Mouse (Mus musculus): Measurements from ENCODE around the gene Ahcyl1. TPM values are rescaled to one million over a fixed set of nuclear protein-coding genes. Genes with fewer than 3 reads are reported as not detected.

Gene Ahcyl1
- total and polyA plus RNA-seq, 3 experiments: 21.4 to 146 (median 54.9) TPM

DNA sequence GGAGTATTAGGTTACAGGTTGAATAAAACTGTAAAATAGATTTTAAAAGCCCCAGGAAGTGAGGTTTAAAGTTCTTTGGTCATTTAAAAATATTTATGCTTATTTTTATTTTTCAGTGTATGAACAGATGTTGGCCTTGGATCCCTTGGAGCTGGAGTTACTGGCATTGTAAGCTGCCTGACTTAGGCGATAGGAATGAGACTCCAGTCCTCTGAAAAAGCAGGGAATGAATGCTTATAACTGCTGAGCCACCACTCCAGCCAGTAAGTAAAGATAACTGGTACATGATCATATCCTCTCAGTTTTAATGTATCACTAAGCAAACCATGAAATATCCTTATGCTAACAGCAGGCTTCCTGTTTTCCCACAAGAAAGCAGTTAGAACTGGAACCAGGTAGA, 8.1 kb downstream of the Ahcyl1 start:
- H3K36me3 ChIP-seq (replicated peaks): peaks cover 37% of the 10 kb centered on the region

DNA sequence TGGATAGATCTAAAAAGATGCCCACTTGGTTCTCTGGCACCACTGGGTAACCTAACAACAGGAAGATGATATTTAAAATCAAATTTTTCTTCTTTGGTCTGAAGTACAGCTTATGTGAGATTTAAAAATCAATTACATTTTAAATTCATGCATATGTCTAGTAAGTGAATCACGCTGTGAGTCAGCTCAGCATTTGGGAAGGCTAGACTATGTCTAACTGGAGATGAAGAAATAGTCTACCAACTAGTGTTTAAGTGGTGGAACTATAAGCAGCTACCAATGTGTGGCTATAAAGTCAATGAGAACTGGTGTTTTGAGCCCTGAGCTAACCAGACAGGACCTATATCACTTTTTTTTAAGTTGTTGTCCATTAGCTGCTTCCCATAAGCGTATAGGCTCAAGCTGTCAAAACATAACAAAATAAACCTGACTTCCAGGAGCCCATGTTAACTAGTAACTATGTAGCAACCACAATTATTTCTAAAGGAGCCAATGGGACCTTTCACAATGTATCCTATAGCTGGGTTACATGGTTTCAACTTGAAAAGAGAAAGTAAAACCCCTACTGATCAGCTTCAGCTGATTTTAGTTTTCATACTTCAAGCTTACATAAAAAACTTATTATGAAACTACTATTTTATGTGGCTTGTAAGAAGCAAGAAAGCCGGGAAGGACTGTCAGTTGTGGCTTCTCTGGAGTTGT, 9.9 kb downstream of the Ahcyl1 start:
- ATAC-seq (ENCODE audit: extremely low read depth, insufficient number of reproducible peaks, low FRiP score, poor library complexity, severe bottlenecking): no peak

More for the DNA sequence above, 8.1 kb downstream of the Ahcyl1 start:
- no peaks in the 10 kb centered on the region for H3K9me3 ChIP-seq (replicated peaks)
- H3K4me3 ChIP-seq (ENCODE audit: low read depth, low read length): no peak overlapping the region
- peaks cover 31% of the 10 kb centered on the region for H3K4me1 ChIP-seq (ENCODE audit: insufficient read depth, low read depth, low read length)
- DNase-seq (ENCODE audit: low spot score) (no peak), ATAC-seq (ENCODE audit: extremely low read depth, insufficient number of reproducible peaks, low FRiP score, poor library complexity, severe bottlenecking) (no peak)
- TF ChIP-seq GATA1 (IDR thresholded peaks at IDR 0.05; ENCODE audit: borderline replicate concordance, low read length) (no peak), POLR2AphosphoS5 (IDR thresholded peaks at IDR 0.05; ENCODE audit: insufficient replicate concordance, low read depth, low read length) (no peak), GATA2 (IDR thresholded peaks at IDR 0.05; ENCODE audit: borderline replicate concordance, low read depth, low read length) (no peak), CTCF (IDR thresholded peaks at IDR 0.05; ENCODE audit: low read depth, low read length) (no peak), TAL1 (conservative IDR thresholded peaks at IDR 0.05; ENCODE audit: low read depth, low read length) (no peak)
- no peaks in the 10 kb centered on the region for H3K27me3 ChIP-seq (ENCODE audit: insufficient read depth, low read length)

DNA sequence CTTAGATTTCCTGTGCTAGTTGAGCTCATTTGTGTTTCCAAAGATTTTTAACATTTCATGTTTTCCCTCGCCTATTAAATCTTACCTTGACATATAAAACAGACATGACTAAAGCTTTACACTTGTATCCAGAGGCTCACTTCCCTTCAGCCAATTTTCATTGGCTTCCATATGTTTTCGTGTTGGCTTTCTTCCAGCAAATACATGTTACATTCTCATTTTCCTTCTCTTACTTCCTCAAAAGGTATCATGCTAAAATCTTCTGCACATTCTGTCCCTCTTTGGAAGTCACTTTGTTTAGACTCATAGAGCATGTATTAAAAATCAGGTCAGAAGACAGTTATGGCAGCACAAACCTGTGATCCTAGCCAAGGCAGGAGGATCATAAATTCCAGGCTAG, 10.7 kb downstream of the Ahcyl1 start:
- DNase-seq (ENCODE audit: low spot score) (no peak), ATAC-seq (ENCODE audit: extremely low read depth, insufficient number of reproducible peaks, low FRiP score, poor library complexity, severe bottlenecking) (no peak)
- Histone ChIP-seq H3K4me3 (ENCODE audit: low read depth, low read length) (no peak overlapping the region), H3K9me3 (replicated peaks) (no peaks in the 10 kb centered on the region), H3K36me3 (replicated peaks) (peaks cover 25% of the 10 kb centered on the region), H3K4me1 (ENCODE audit: insufficient read depth, low read depth, low read length) (peaks cover 29% of the 10 kb centered on the region), H3K27me3 (ENCODE audit: insufficient read depth, low read length) (no peaks in the 10 kb centered on the region)
- TF ChIP-seq CTCF (IDR thresholded peaks at IDR 0.05; ENCODE audit: low read depth, low read length) (no peak), GATA2 (IDR thresholded peaks at IDR 0.05; ENCODE audit: borderline replicate concordance, low read depth, low read length) (no peak), GATA1 (IDR thresholded peaks at IDR 0.05; ENCODE audit: borderline replicate concordance, low read length) (no peak)

More for the DNA sequence above, 9.9 kb downstream of the Ahcyl1 start:
- peaks cover 29% of the 10 kb centered on the region for H3K4me1 ChIP-seq (ENCODE audit: insufficient read depth, low read depth, low read length)
- TF ChIP-seq GATA2 (IDR thresholded peaks at IDR 0.05; ENCODE audit: borderline replicate concordance, low read depth, low read length) (no peak), GATA1 (IDR thresholded peaks at IDR 0.05; ENCODE audit: borderline replicate concordance, low read length) (no peak), CTCF (IDR thresholded peaks at IDR 0.05; ENCODE audit: low read depth, low read length) (no peak), POLR2AphosphoS5 (IDR thresholded peaks at IDR 0.05; ENCODE audit: insufficient replicate concordance, low read depth, low read length) (no peak)
- DNase-seq (ENCODE audit: low spot score): no peak
- H3K9me3 ChIP-seq (replicated peaks): no peaks in the 10 kb centered on the region
- no peaks in the 10 kb centered on the region for H3K27me3 ChIP-seq (ENCODE audit: insufficient read depth, low read length)
- peaks cover 31% of the 10 kb centered on the region for H3K36me3 ChIP-seq (replicated peaks)
- no peak overlapping the region for H3K4me3 ChIP-seq (ENCODE audit: low read depth, low read length)

DNA sequence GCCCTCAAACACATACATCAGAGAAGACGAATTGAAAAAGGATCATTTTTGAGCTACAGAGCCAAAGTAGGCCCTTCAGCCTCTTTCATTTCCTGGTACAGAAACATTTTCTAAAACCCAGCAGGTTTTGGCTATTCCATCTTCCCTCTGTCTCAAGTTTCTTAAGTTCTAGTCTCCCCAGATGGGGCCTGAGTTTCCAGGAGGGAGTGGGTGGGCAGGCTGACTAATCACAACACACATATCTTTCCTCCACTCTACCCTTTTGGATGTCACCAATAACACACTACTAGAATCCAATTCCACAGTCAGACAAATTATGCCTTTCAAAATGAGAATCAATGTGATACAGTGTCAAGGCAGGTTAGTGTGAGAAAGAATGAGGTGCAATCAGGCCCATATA, 12.8 kb downstream of the Ahcyl1 start:
- H3K27me3 ChIP-seq (ENCODE audit: insufficient read depth, low read length): no peaks in the 10 kb centered on the region
- no peaks in the 10 kb centered on the region for H3K9me3 ChIP-seq (replicated peaks)
- DNase-seq (ENCODE audit: low spot score): no peak
- no peak for ATAC-seq (ENCODE audit: extremely low read depth, insufficient number of reproducible peaks, low FRiP score, poor library complexity, severe bottlenecking)
- H3K4me1 ChIP-seq (ENCODE audit: insufficient read depth, low read depth, low read length): peaks cover 31% of the 10 kb centered on the region
- H3K4me3 ChIP-seq (ENCODE audit: low read depth, low read length): no peak overlapping the region
- H3K36me3 ChIP-seq (replicated peaks): peaks cover 22% of the 10 kb centered on the region
- TF ChIP-seq TAL1 (conservative IDR thresholded peaks at IDR 0.05; ENCODE audit: low read depth, low read length) (no peak), CTCF (IDR thresholded peaks at IDR 0.05; ENCODE audit: low read depth, low read length) (no peak), GATA1 (IDR thresholded peaks at IDR 0.05; ENCODE audit: borderline replicate concordance, low read length) (no peak), GATA2 (IDR thresholded peaks at IDR 0.05; ENCODE audit: borderline replicate concordance, low read depth, low read length) (no peak), POLR2AphosphoS5 (IDR thresholded peaks at IDR 0.05; ENCODE audit: insufficient replicate concordance, low read depth, low read length) (no peak)

DNA sequence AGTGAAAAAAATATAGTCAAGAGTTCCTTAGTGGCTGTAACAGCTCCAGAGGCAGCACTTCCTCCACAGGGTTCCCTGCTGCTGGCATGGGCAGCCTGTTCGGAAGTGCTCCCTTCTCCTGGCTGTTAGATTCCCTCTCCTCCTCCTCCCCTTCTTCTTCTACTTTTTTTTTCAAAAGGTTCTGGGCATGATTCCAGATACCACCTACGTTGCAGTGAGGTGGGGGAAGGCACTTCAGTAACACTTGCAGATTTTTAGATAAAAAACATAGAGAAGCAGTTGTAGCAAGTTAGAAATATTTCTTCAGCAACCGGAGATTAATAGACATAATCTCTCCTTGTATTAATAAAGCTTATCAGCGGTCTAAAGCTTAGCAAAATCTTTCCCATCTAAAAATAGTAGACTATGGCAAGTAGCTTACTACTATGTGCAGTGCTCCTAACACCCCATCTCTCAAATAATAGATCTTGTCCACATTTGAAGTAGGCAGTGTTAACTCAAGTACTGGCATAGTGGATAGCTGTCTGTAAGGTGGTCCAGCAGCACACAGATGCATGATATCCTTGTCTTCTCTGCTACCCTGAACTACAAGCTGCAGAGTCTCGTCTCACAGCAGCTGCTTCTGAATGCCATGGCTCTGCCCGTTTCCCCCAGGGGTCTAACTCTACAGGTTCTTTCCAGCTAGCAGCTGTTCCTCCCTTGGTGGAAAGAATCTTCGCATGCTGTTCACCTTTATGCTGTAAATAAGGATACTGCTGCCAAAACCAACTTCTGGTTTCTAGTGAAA, 15.4 kb downstream of the Ahcyl1 start:
- no peak for TF ChIP-seq GATA1 (IDR thresholded peaks at IDR 0.05; ENCODE audit: borderline replicate concordance, low read length)
- no peak for TF ChIP-seq POLR2AphosphoS5 (IDR thresholded peaks at IDR 0.05; ENCODE audit: insufficient replicate concordance, low read depth, low read length)
- TF ChIP-seq CTCF (IDR thresholded peaks at IDR 0.05; ENCODE audit: low read depth, low read length): no peak
- TF ChIP-seq GATA2 (IDR thresholded peaks at IDR 0.05; ENCODE audit: borderline replicate concordance, low read depth, low read length): no peak
- no peak for TF ChIP-seq TAL1 (conservative IDR thresholded peaks at IDR 0.05; ENCODE audit: low read depth, low read length)
- no peak overlapping the region; the same call in 1 of the 2 replicates for H3K4me3 ChIP-seq (ENCODE audit: low read depth, low read length)
- DNase-seq (ENCODE audit: low spot score) (no peak), ATAC-seq (ENCODE audit: extremely low read depth, insufficient number of reproducible peaks, low FRiP score, poor library complexity, severe bottlenecking) (no peak)
- no peaks in the 10 kb centered on the region for H3K9me3 ChIP-seq (replicated peaks)
- no peaks in the 10 kb centered on the region for H3K27me3 ChIP-seq (ENCODE audit: insufficient read depth, low read length)
- H3K36me3 ChIP-seq (replicated peaks): peaks cover 37% of the 10 kb centered on the region
- peaks cover 37% of the 10 kb centered on the region for H3K4me1 ChIP-seq (ENCODE audit: insufficient read depth, low read depth, low read length)

DNA sequence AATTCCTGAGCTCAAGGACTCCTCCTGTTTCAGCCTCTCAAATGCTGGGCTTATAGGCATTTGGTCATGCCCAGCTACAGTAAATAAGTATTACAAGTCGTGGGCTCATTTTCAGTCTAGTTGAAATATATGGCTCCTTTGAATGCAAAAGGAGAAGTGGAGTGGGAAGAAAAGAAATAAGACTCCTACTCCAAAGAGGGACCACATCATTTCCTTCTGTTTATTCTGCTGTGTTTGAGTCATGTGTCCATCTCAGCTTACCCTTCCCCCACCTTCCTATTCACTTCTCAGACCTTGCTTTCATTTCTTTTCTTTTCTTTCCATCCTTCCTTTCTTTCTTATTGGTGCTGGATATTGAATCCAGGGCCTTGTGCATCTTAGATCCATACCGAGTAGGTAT, 24.9 kb downstream of the Ahcyl1 start:
- H3K4me1 ChIP-seq (ENCODE audit: insufficient read depth, low read depth, low read length): no peaks in the 10 kb centered on the region
- H3K4me3 ChIP-seq (ENCODE audit: low read depth, low read length): no peak overlapping the region
- no peak for ATAC-seq (ENCODE audit: extremely low read depth, insufficient number of reproducible peaks, low FRiP score, poor library complexity, severe bottlenecking)
- no peak for DNase-seq (ENCODE audit: low spot score)
- H3K36me3 ChIP-seq (replicated peaks): peaks cover 88% of the 10 kb centered on the region
- H3K9me3 ChIP-seq (replicated peaks): no peaks in the 10 kb centered on the region
- no peaks in the 10 kb centered on the region for H3K27me3 ChIP-seq (ENCODE audit: insufficient read depth, low read length)
- TF ChIP-seq GATA2 (IDR thresholded peaks at IDR 0.05; ENCODE audit: borderline replicate concordance, low read depth, low read length) (no peak), GATA1 (IDR thresholded peaks at IDR 0.05; ENCODE audit: borderline replicate concordance, low read length) (no peak), POLR2AphosphoS5 (IDR thresholded peaks at IDR 0.05; ENCODE audit: insufficient replicate concordance, low read depth, low read length) (no peak), TAL1 (conservative IDR thresholded peaks at IDR 0.05; ENCODE audit: low read depth, low read length) (no peak), CTCF (IDR thresholded peaks at IDR 0.05; ENCODE audit: low read depth, low read length) (no peak)

Data from G1E (cell line).